Mouse (Mus musculus) thymus, postnatal 14 days (tissue): Measurements from ENCODE around the gene Calcoco1.
A peak's percentile ranks its signal among the peaks of the same experiment; 100 is the strongest.
"Not testable (repeated sequence)": the region's sequence is repeated elsewhere in the genome, so short reads cannot be mapped to it uniquely, and the experiment has no call there.

ENCODE experiments used
- DNase-seq: peaks from one replicate; pipeline ENCODE4 v3.0.0; 2021

The Calcoco1 gene

GRCm38 (mm10) chr15:102683670-102684069 is 38.3 kb downstream of the Calcoco1 start:
- DNase-seq = no peak

DNA sequence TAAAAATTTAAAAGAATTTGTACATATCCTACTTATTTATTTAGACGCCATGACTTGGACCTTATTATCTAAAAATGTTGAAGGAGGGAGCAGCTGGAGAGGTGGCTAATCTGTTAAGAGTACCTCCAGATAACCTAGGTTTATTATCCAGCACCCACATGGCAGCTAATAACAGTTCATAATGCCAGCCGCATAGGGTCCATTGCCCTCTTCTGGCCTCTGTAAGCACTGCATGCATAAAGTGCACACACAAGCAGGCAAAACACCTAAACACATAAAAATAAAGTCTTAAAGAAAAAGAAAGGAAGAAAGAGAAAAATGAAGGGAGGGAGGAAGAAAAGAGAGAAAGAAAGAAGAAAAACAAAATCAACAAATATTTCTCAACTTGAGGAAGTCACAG is 45.6 kb downstream of the Calcoco1 start:
- no peak for DNase-seq

DNA sequence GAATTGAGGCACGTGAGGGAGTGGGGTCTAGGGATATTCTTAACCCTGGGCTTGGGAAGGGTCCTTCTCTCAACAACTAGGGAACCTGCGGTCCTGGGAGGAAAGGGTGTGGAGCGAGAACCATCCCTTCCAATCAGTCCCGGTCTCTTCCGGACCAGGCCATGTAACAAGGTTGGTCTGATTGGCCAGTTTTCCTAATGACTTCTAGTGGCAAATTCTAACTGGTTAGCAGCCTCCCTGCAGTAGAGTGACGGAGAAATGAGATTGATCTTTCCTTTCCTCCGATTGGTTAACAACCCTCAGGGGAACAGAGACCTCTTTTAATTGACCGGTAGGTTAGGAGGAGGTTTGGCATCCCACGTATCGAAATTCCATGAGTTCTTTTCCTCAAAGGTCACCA is 48.4 kb downstream of the Calcoco1 start:
- DNase-seq = no peak

DNA sequence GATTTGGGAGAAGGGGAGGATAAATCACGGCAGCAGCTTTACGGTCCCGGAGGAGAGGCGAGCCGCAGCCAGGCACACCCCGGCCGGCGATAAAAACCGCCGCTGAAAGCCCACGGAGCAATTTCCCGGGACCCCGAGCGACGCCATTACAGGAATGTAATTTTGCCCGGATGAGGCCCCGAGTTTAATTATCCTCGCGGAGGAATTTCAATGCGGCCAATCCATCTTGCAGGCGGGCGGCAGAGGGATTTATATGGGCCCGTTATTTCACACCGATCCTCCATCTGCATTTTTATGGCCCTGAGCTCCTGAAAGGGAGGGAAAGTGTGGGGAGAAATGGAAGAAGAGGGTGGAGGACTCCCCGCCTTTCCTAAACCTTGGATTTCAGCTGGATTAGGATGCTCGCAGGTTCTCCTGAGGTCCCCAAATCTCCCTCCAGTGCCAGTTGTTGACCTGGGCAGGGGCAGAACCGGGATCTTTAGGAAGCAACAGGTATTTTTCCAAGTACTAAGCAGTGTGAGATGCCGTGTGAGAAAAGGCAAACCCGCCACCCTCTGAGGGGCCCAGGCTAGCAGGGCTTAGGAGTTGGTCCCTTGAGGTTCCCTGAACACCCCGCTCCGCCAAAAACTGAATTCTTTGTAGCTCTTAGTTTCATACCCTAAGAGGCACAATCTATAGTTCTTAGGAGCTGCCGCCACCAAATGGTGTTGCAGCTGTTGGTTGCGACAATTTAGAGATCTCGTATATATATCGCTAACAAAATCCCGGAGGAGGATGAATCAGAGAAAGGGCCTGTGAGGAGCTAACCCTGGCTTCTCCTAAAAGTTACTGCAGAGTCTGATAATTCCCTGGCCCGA is 49.5 kb downstream of the Calcoco1 start, which contains the start of gene Atp5g2:
TSS of gene Atp5g2 (minus strand) at position 138 of the 857 bp plus-strand sequence.
- DNase-seq = peak; percentile 21

- peak; percentile 70 for DNase-seq
Measured at GRCm38 (mm10) chr15:102671721-102672214, 50.2 kb downstream of the Calcoco1 start.

GRCm38 (mm10) chr15:102670767-102671575 is 51.0 kb downstream of the Calcoco1 start:
- peak; percentile 98 for DNase-seq

DNA sequence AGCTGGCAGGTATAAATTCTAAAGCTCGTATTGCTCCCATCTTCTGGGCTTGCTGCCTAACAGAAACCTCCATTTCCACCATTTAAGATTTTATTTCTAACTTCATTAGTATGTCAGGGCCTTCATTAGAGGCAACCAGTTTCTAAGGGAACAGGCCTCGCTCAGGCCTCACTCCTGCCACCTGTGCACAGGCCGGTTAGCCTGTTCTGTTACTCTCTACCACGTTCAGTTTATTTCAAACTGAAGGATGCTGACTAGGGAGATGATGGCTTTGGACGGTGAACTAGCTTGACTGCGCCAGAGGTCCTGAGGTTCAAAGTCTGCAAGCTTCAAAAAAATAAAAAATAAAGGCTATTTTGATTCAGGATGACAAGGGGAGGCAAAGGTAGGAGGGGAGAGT is 51.7 kb downstream of the Calcoco1 start:
- no peak for DNase-seq

DNA sequence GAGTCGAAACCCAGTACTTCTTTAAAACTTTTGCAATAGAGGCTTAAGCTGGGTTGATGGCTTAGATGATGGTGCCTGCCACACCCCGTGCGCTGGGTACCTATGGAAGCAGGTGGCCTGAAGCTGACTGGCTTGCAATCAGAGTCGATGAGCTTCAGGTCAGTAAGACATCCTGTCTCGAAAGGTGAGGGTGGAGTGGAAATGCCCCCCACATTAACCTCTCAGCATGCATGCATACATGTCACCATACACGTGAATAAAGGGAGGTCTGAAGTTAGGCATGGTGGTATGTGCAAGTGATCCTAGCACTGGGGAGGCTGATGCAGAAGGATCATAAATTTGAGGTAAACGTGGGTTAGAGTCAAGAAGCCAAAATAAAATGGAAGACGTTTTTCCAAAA is 52.4 kb downstream of the Calcoco1 start:
- DNase-seq = peak; percentile 4

DNA sequence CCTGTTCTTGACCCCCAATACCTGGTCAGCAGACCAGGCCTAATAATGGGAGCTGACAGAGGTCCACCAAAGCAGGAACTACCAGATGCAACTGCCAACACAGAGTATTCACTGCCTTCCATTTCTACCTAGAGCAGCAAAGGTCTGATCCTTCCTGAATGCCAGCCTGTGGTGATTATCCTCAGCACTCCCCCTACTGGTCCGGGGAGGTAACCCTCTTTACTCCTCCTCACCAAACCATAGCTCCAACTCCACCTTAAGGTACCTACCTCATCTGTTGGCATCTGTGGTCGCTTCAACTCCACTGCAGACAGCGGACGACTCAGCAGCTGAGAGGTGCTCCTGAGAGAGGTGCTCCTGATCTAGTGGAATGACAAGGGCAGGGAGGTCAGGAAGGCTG is 56.5 kb downstream of the Calcoco1 start:
- peak; percentile 72 for DNase-seq

DNA sequence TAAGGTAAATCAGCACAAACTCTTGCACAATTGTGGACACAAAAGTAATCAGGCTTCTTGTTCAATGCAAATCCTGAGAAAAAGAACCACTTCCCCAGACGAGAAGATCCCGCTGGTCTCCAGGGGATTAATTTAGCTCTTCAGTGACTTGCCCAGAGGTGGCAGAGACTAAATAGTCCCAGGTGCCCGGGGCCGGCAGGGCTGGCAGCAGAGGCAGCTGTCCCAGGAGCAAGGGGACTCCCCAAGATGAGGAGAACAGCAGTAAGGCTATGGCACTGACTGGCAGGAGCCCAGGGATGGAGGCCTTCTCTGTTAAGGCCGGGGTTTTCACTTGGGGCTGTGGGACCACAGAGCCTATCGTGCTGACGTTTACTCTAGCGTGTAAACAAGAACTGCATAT is 58.2 kb downstream of the Calcoco1 start:
- DNase-seq = no peak

- not testable (repeated sequence) for DNase-seq
Measured at GRCm38 (mm10) chr15:102662601-102663000, 59.4 kb downstream of the Calcoco1 start.

DNA sequence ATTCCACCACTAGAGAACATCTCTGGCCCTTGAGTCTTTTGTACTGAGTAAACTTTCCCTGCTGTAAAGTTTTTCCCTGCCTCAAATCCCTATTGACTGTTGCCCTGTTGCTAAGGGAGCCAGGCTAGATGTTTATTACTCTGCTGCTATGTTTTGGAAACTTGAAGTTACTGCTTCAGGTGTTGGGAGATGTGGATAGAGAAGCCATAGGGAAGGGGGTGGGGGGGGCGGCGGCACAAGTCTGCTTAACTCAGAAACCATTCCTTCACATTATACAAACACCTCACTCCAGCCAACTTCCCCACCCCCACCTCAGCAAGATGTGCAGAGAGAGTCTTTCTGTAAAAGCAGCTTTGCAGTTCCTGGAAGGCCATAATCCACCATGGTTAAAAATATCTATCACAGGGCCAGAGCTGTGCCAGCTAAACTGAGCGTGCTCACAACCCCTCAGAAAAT is 64.0 kb downstream of the Calcoco1 start:
- DNase-seq = no peak
